Mouse (Mus musculus): ENCODE measurements around the gene Vapb. TPM values are rescaled to one million over a fixed set of nuclear protein-coding genes. Genes with fewer than 3 reads are reported as not detected.
"Not testable (repeated sequence)": the region's sequence is repeated elsewhere in the genome, so short reads cannot be mapped to it uniquely, and the experiment has no call there.

Vapb gene
- polyA plus RNA-seq (2012; ENCODE audit: insufficient read depth, insufficient read length, missing spikeins) = 58.6 and 62.5 TPM in 2 replicates

DNA sequence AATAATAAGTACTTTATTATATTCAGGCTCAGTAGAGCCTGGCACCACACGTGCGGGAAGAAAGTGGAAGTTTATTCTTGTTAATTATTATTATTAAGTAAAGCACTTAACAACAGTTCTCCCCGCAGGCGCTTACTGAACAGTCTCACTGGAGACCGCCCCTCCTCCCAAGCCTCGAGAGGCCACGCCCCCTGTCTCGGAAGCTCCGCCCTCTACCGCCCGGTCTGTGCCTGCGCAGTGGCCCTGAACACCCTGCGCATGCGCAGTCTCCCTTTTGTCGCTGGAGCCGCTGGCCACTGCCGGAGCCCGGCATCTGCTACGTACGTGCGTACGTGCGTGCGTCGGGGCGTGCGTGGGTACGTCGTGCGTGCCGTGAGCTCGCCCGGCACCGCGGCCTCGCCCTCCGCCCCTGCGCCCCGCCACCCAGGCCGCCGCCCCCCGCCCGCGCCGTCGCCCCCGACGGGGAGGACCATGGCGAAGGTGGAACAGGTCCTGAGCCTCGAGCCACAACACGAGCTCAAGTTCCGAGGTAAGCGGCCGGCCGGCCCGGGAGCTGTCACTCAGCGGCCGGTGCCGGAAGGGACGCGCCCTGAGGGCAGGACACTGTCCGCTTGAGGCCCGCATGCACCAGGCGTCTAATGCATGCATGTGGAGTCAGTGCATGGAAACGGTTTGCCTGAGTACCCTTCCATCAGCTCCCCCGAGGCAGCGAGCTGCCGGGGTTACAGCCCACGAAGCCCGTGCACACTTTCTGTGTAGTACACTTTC lies at the start of gene Vapb:
Vapb (plus strand) TSS at position 290 of the 768 bp plus-strand sequence.
- peak within 1 kb of the TSS; percentile 84 for H3K4me3 ChIP-seq (ENCODE audit: insufficient read depth, low read length)
- no peak for TF ChIP-seq CTCF (IDR thresholded peaks at IDR 0.05; ENCODE audit: low read depth, low read length)
- H3K27ac ChIP-seq (ENCODE audit: insufficient read depth, low read depth, low read length) = peak within 1 kb of the TSS; percentile 78
- peaks cover 33% of the 10 kb centered on the region for H3K4me1 ChIP-seq (ENCODE audit: control insufficient read depth, insufficient read depth, low read length)

DNA sequence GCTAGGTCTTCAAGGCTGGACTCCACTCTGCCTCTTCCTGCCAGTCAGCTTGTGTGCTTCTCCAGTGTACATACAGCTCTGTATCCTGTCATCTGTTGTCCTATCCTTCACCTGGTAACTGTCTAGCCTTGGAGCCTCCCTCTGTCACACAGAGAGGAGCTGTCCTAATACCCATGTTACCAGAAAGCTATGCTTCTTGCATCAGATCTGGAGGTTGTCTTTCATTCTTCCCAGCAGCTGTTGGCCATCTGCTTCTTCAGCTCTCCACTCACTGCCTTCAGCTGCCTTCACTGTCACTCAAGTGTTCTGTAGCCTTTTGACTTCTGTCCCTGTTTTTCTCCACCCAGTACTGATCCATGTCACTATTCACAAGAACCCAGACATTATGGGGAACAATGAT lies 47.5 kb upstream of the Vapb start:
- Histone ChIP-seq H3K4me3 (ENCODE audit: insufficient read depth, low read length) (no peak overlapping the region), H3K4me1 (ENCODE audit: control insufficient read depth, insufficient read depth, low read length) (peaks cover 19% of the 10 kb centered on the region), H3K27ac (ENCODE audit: insufficient read depth, low read depth, low read length) (no peak overlapping the region)
- no peak for TF ChIP-seq POLR2A (IDR thresholded peaks at IDR 0.05; ENCODE audit: borderline replicate concordance, low read depth, low read length)
- no peak for TF ChIP-seq CTCF (IDR thresholded peaks at IDR 0.05; ENCODE audit: low read depth, low read length)

GRCm38 (mm10) chr2:173691748-173692147 lies 45.6 kb upstream of the Vapb start:
- H3K4me3 ChIP-seq (ENCODE audit: insufficient read depth, low read length) = no peak overlapping the region
- peaks cover 5% of the 10 kb centered on the region for H3K4me1 ChIP-seq (ENCODE audit: control insufficient read depth, insufficient read depth, low read length)
- H3K27ac ChIP-seq (ENCODE audit: insufficient read depth, low read depth, low read length) = no peak overlapping the region
- no peak for TF ChIP-seq POLR2A (IDR thresholded peaks at IDR 0.05; ENCODE audit: borderline replicate concordance, low read depth, low read length)
- no peak for TF ChIP-seq CTCF (IDR thresholded peaks at IDR 0.05; ENCODE audit: low read depth, low read length)

DNA sequence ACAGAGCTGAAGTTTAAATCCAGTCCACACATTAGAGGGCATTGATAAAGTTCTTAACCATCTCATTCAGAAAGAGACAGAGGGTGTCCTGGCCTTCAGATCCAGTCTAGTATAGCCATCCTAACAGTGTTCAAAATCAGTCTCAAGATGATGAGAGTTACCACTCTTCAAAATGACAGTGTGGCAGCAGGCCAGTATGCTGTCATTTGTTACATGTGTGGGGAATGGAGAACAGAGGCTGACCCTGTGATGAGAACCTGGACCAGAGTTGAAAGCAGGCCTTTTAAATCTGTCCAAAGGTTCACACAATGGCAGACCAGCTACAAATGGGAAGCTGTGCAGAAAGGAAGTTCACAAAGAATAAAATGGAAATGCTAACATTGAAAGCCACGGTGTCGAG lies 44.6 kb upstream of the Vapb start:
- Histone ChIP-seq H3K4me1 (ENCODE audit: control insufficient read depth, insufficient read depth, low read length) (no peaks in the 10 kb centered on the region), H3K4me3 (ENCODE audit: insufficient read depth, low read length) (no peak overlapping the region), H3K27ac (ENCODE audit: insufficient read depth, low read depth, low read length) (no peak overlapping the region)
- TF ChIP-seq CTCF (IDR thresholded peaks at IDR 0.05; ENCODE audit: low read depth, low read length) (no peak), POLR2A (IDR thresholded peaks at IDR 0.05; ENCODE audit: borderline replicate concordance, low read depth, low read length) (no peak)

GRCm38 (mm10) chr2:173698850-173699249 lies 38.5 kb upstream of the Vapb start:
- no peak for TF ChIP-seq CTCF (IDR thresholded peaks at IDR 0.05; ENCODE audit: low read depth, low read length)
- Histone ChIP-seq H3K4me3 (ENCODE audit: insufficient read depth, low read length) (no peak overlapping the region), H3K27ac (ENCODE audit: insufficient read depth, low read depth, low read length) (no peak overlapping the region), H3K4me1 (ENCODE audit: control insufficient read depth, insufficient read depth, low read length) (peaks cover 21% of the 10 kb centered on the region)

- no peak overlapping the region for H3K4me3 ChIP-seq (ENCODE audit: insufficient read depth, low read length)
- peaks cover 21% of the 10 kb centered on the region for H3K4me1 ChIP-seq (ENCODE audit: control insufficient read depth, insufficient read depth, low read length)
- peak overlapping the region; percentile 51 for H3K27ac ChIP-seq (ENCODE audit: insufficient read depth, low read depth, low read length)
- no peak for TF ChIP-seq POLR2A (IDR thresholded peaks at IDR 0.05; ENCODE audit: borderline replicate concordance, low read depth, low read length)
- TF ChIP-seq CTCF (IDR thresholded peaks at IDR 0.05; ENCODE audit: low read depth, low read length) = no peak
Measured at GRCm38 (mm10) chr2:173702096-173702866, 35.0 kb upstream of the Vapb start.

DNA sequence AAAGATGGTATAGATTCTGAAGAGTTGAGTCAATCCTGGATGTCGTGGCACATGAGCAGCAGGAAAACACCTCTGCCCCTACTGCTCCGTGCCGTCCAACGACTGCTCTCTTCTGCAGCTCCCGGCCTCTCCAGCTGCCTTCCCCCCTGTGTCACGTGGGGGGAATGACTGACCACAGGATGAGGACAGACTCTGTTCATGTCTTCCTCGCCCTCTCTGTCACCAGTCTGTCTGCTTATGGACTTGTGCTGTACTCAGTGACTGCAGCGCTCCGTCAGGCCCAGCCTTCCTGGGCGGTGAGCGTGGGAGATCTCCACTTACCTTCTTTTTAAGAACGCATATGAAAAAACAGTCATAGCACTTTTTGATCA lies 34.5 kb upstream of the Vapb start:
- TF ChIP-seq POLR2A (IDR thresholded peaks at IDR 0.05; ENCODE audit: borderline replicate concordance, low read depth, low read length) = no peak
- no peak for TF ChIP-seq CTCF (IDR thresholded peaks at IDR 0.05; ENCODE audit: low read depth, low read length)
- Histone ChIP-seq H3K4me1 (ENCODE audit: control insufficient read depth, insufficient read depth, low read length) (peaks cover 21% of the 10 kb centered on the region), H3K4me3 (ENCODE audit: insufficient read depth, low read length) (no peak overlapping the region), H3K27ac (ENCODE audit: insufficient read depth, low read depth, low read length) (peak overlapping the region; percentile 51)

DNA sequence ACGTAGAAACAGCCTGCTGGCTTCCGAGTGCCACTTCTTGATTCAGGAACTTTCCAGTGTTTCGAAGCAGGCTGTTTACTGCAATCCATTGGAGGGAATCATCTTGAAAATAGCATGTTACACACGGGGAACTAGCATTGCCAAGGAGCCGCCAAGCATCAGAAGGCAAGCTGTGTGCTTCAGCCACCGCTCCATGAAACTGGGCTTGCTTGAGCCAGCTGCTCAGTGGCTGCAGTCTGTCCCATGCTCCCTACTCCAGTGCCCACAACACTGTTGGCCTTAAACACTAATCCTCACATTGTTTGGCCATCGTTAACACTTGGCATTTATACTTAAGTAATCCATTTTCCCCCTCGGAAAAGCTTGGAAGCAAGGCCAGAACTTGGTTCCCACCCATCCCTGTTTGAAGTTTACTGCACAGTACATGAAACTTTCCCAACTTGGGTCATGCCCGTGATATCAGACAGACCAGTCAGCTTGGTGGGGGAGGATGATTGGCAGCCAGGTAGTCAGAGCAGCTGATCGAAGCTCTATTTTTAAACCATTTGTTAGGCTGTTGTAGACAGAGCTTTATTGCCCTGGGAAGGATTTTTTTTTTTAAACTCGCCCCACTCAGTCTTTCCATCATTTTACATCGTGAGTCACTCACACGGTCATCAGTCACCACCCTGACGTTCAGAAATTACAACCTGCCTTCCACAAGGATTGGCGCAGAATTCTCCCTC lies 31.3 kb upstream of the Vapb start:
- TF ChIP-seq POLR2A (IDR thresholded peaks at IDR 0.05; ENCODE audit: borderline replicate concordance, low read depth, low read length) = no peak
- no peak for TF ChIP-seq CTCF (IDR thresholded peaks at IDR 0.05; ENCODE audit: low read depth, low read length)
- no peak overlapping the region for H3K27ac ChIP-seq (ENCODE audit: insufficient read depth, low read depth, low read length)
- peaks cover 17% of the 10 kb centered on the region for H3K4me1 ChIP-seq (ENCODE audit: control insufficient read depth, insufficient read depth, low read length)
- H3K4me3 ChIP-seq (ENCODE audit: insufficient read depth, low read length) = no peak overlapping the region

DNA sequence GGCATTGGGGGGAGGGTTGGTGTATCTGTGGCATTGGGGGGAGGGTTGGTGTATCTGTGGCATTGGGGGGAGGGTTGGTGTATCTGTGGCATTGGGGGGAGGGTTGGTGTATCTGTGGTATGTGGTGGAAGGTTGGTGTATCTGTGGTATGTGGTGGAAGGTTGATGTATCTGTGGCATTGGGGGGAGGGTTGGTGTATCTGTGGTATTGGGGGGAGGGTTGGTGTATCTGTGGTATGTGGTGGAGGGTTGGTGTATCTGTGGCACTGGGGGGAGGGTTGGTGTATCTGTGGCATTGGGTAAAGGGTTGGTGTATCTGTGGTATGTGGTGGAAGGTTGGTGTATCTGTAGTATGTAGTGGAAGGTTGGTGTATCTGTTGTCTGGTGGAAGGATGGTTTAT lies 29.7 kb upstream of the Vapb start:
- H3K27ac ChIP-seq (ENCODE audit: insufficient read depth, low read depth, low read length); H3K4me3 ChIP-seq (ENCODE audit: insufficient read depth, low read length); H3K4me1 ChIP-seq (ENCODE audit: control insufficient read depth, insufficient read depth, low read length): not testable (repeated sequence)

DNA sequence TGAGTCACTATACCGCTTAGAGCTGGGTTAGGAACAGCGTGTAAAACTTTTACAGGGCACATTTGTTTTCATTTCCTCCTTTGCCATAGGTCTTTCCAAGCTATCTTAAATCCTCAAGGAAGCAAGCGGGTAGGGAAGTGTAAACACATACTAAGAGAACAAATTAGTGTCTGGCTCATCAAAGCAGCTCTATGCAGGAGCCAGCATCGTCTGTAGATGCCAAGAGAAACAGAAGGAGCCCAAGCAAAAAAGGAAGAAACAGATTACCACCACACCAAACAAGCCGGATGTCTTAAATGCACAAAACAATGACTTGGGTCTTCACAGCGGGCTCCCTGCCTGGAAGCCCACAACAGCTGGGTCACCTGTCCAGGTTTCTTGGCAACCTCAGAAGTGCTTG lies 27.1 kb upstream of the Vapb start:
- no peak for TF ChIP-seq CTCF (IDR thresholded peaks at IDR 0.05; ENCODE audit: low read depth, low read length)
- no peak for TF ChIP-seq POLR2A (IDR thresholded peaks at IDR 0.05; ENCODE audit: borderline replicate concordance, low read depth, low read length)
- H3K4me1 ChIP-seq (ENCODE audit: control insufficient read depth, insufficient read depth, low read length) = no peaks in the 10 kb centered on the region
- no peak overlapping the region for H3K27ac ChIP-seq (ENCODE audit: insufficient read depth, low read depth, low read length)
- no peak overlapping the region for H3K4me3 ChIP-seq (ENCODE audit: insufficient read depth, low read length)
